Mouse (Mus musculus): ENCODE results near the gene Nkx3-2.

DNA sequence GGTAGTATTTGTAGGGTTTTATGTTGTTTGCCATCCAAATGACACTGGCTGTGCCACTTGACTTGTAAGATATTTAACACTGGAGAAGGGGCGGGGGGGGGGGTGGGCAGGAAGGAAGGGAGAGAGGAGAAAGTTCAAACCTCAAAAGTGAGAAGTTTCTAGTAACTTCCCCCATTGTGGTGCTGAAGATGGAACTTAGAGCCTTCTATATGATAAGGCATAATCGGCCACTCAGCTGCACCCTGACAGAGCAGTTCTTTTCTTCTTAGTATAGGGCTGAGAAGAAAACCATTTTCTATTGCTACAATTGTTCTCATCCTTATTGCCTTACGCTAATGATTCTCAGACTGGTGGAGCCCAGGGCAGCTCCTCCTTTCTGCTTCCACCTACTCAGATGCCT, 47.0 kb upstream of the Nkx3-2 start:
- TF ChIP-seq POLR2A (IDR thresholded peaks at IDR 0.05; ENCODE audit: insufficient read depth, low read depth, low read length) (no peak), EP300 (IDR thresholded peaks at IDR 0.05; ENCODE audit: insufficient read depth, low read depth, low read length) (no peak)

Measured in heart, adult 2 months (tissue).